Mouse (Mus musculus) liver, embryonic 13.5 days (tissue): ENCODE measurements around the gene BC030500. TPM values are rescaled to one million over a fixed set of nuclear protein-coding genes. Genes with fewer than 3 reads are reported as not detected.

Experiments
- ATAC-seq: fragments of 200-750 bp; cut with Nextera tagmentation; 2 replicates; pipeline ENCODE4 v1.8.0; 2017; ENCODE audit warnings: low read depth, mild to moderate bottlenecking, moderate number of reproducible peaks, moderate library complexity
- DNase-seq: peaks from one replicate; pipeline ENCODE4 v3.0.0; 2022
- H3K27ac ChIP-seq: fragments of 300-500 bp; sonication (generic); 2 replicates; pipeline ENCODE4 v1.5.1; 2015; ENCODE audit warnings: moderate library complexity, mild to moderate bottlenecking, inconsistent platforms
- H3K27me3 ChIP-seq: fragments of 300-500 bp; sonication (generic); 2 replicates; pipeline ENCODE4 v1.6.1; 2015; ENCODE audit warnings: mild to moderate bottlenecking, inconsistent platforms
- H3K36me3 ChIP-seq: fragments of 300-500 bp; sonication (generic); 2 replicates; pipeline ENCODE4 v1.6.1; 2015; ENCODE audit warnings: mild to moderate bottlenecking, inconsistent platforms
- H3K4me1 ChIP-seq: fragments of 300-500 bp; sonication (generic); replicated peaks from 2 replicates; pipeline ENCODE4 v1.6.1; 2015; ENCODE audit warnings: inconsistent platforms
- H3K4me2 ChIP-seq: fragments of 300-500 bp; sonication (generic); 2 replicates; pipeline ENCODE4 v1.6.1; 2015; ENCODE audit warnings: inconsistent platforms, mild to moderate bottlenecking, moderate library complexity
- H3K4me3 ChIP-seq: fragments of 300-500 bp; sonication (generic); replicated peaks from 2 replicates; pipeline ENCODE4 v1.5.1; 2015; ENCODE audit warnings: mild to moderate bottlenecking, inconsistent platforms
- H3K9ac ChIP-seq: fragments of 300-500 bp; sonication (generic); 2 replicates; pipeline ENCODE4 v1.6.1; 2015; ENCODE audit warnings: mild to moderate bottlenecking, inconsistent platforms
- H3K9me3 ChIP-seq: fragments of 300-500 bp; sonication (generic); replicated peaks from 2 replicates; pipeline ENCODE4 v1.6.1; 2016; ENCODE audit warnings: inconsistent platforms
- WGBS: fragments of 180-500 bp; shearing (Covaris S2); methylation state at CpG from one replicate; pipeline ENCODE4 v1.1.7; 2015; ENCODE audit not compliant: insufficient replicate concordance; 5-methylcytosine and 5-hydroxymethylcytosine counted together
- polyA plus RNA-seq: library from polyadenylated mRNA; unstranded; fragments of >200 nt; fragmentation: Nextera tagmentation; extraction: Ambion mirVana; gene quantifications from 2 replicates; pipeline ENCODE4 v1.2.1, GENCODE M21; 2015

Gene BC030500
- polyA plus RNA-seq, 1 experiment from 2014 or later = not detected

GRCm38 (mm10) chr8:58957195-58957739 is 45.7 kb downstream of the BC030500 start:
- no peak overlapping the region for H3K27ac ChIP-seq
- no peaks in the 10 kb centered on the region for H3K27me3 ChIP-seq
- no peak for ATAC-seq
- no peaks in the 10 kb centered on the region for H3K4me1 ChIP-seq
- no peak overlapping the region for H3K4me2 ChIP-seq
- H3K9me3 ChIP-seq = no peaks in the 10 kb centered on the region
- no peak for DNase-seq
- no peak overlapping the region for H3K4me3 ChIP-seq
- no peak overlapping the region for H3K9ac ChIP-seq
- no peaks in the 10 kb centered on the region for H3K36me3 ChIP-seq
- whole genome bisulfite sequencing = 67% methylated on average over 5 of the region's 5 CpGs

Other genes starting within 250 kb of the BC030500 start
- 0.02 and 0.03 TPM in 2 replicates for gene Galntl6, start 885 bp downstream of the BC030500 start, polyA plus RNA-seq